Mouse (Mus musculus) spleen, adult 2 months (tissue): Measurements from ENCODE around the gene Reep6.

Experiments used
- CTCF ChIP-seq: fragments of 200-500 bp; IDR thresholded peaks from 2 replicates; pipeline ENCODE4 v1.5.1; 2011; ENCODE audit warnings: mild to moderate bottlenecking, inconsistent platforms; ENCODE audit not compliant: insufficient read depth, insufficient read length, insufficient replicate concordance; ENCODE audit errors: extremely low read depth
- POLR2A ChIP-seq: fragments of 200-500 bp; IDR thresholded peaks from 2 replicates; pipeline ENCODE4 v1.6.1; 2011; ENCODE audit warnings: low read depth, low read length, inconsistent platforms

- TF ChIP-seq CTCF = no peak
- TF ChIP-seq POLR2A = no peak
Measured at GRCm38 (mm10) chr10:80347514-80347967, 17.8 kb downstream of the Reep6 start.
